Mouse (Mus musculus) right cerebral cortex, postnatal 14 days (tissue): ENCODE data around the gene Metap1.
A peak's percentile ranks its signal among the peaks of the same experiment; 100 is the strongest.

Experiments
- DNase-seq: peaks from one replicate; pipeline ENCODE4 v3.0.0; 2022

Gene Metap1

DNA sequence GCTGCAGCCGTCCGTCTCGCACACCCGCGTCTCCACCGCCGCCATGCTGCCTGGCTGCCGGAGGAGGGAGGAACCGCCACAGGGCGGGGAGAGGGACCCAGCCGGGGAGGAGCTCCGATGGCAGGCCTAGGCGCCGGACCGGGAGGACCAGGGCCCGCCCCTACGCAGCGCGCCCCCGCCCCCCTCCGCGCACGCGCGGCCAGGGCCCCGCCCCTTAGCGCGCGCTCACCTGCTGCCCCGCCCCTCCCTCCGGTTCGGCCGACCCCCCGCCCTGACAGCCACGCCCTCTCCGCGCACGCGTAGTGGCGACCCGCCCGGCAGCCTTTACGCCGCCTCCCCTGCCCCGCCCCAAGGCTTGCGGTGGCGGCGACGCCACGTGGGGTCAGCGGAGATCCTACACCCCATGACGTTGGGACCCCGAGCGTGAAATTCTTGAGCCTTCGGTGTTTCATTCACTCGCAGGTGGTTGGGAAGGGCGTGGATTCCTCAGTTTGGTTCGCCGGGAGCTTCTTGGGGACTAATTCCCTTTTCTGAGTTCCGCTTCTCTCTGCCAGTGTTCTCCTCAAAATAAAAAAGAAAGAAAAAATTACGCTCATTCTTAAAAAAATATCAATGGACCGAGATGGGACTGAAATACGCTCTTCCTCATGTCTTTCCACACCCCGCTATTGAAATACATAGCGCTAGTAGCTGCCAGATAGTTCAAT, at the start of gene Metap1:
Metap1 (minus strand) TSS at position 189 of the 707 bp plus-strand sequence.
- peak; percentile 95 for DNase-seq

DNA sequence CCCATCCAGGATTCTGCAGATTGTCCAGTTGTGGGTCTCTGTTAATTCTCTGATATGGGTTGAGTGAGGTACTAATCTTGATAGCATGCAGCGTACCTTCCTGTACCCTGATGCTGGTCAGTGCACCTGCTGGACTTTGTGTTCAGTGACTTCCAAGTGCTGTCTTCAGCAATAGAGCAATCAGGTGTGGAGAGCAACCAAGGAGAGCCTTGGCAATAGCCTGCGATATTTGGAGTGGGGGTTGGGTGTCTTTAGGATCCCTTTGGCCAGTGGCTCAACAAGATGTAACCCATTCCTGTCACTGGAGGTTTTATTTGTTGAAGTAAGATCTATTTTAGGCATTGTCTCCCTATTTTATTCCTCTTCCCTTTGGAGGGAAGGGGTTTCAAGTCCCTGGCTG, 46.7 kb upstream of the Metap1 start:
- no peak for DNase-seq

DNA sequence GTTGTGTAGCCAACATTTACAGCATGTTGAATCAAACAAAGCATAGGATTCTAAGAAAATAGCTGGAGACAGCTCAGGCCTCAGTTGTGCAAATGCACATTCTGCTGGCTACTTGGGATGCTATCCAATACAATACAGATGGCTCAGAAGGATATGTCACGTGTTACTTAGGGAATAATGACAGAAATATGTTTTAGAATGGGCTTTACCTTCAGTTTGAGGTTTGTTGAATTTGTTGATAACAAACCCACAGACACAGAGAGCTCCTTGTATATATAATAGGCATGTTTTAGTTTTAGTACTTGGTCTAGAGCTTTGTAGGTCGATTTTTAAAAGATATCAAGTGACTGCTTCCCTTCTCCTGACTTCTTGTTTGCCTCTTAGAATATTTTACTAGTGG, 43.4 kb upstream of the Metap1 start:
- DNase-seq = no peak

DNA sequence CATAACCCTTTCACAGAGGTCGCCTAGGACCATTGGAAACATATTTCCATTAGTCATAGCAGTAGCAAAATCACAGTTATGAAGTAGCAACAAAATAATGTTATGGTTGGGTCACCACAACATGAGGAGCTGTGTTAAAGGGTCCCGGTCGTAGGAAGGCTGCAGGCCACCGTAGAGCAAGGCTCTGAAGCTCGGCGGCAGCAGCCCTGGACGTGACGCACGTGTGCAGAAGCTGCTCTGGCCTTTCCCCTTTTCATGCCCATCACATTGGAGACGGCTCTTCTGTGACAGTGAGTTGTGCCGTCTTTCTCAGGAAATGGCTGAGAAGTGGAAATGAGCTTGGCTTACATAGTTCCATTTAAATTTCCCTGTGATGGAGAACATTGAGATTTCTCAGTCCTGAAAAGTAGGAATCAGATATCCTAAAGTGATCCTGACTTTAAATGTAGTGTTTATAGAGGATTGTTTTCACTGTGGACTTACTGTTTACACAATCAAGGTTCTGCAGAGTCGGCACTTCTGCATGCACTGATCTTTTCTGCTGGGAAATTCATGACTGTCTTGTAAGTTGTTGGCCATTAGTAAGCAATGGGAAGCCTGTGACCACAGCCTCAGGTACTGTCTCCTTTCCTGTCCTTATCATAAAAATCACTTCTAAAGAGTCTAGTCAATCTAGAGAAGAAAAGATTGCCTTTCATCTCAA, 42.3 kb upstream of the Metap1 start:
- no peak for DNase-seq

DNA sequence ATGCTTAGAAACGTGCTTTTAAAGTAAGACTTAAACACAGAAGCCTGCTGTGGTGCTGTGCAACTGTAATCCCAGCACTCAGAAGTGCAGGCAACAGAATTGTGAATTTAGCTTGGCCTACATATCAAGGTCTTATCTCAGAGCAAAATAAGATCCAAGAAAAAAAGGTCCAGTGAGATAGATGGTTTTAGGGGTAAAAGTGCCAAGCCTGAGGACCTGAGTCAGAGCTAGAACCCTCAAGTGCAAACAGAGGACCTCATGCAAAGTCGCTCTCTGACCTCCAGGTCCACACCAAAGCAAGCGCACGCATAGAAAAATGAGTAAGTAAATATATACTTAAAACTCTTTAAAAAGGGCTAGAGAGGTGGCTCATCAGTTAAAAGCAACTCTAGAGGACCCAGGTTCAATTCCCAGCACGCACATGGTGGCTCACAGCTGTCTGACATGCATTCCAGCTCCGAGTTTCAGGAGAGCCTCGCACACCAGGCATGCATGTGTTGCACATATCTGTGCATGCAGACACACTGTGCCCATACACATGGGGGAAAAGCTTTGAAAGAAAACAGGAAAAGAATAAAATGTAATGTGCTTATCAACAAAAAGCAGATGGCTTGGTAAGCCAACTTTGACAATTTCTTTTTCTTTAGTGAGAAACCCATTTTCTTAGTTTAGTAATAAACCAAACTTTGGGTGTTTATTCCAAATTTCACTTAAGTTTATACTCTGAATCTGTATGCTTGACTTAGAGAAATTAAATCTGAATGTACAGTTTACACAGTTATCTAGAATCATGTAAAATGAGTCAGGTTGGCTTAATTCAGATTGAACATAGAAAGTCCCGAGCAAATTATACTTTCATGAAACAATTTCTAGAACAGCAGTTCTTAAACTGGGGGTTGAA, 41.5 kb upstream of the Metap1 start:
- DNase-seq = no peak

DNA sequence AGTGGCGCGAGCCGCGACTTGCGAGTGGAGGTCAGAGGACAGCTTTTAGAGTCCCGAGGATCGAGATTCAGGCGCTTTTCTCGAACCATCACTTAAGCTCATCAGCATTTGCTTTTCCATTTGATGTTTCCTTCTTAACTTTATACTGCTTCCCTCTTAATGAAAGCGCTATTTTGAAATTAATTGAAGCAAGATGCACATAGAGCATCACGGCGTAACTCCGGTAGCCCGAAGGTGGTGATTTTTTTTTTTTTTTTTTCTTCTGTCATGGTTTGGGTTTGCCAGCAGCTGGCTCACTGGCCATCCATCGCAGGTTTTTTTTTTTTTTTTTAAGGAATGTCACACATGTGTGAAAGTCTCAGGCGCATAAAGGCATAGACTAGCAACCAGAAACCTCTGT, 39.0 kb upstream of the Metap1 start:
- no peak for DNase-seq

DNA sequence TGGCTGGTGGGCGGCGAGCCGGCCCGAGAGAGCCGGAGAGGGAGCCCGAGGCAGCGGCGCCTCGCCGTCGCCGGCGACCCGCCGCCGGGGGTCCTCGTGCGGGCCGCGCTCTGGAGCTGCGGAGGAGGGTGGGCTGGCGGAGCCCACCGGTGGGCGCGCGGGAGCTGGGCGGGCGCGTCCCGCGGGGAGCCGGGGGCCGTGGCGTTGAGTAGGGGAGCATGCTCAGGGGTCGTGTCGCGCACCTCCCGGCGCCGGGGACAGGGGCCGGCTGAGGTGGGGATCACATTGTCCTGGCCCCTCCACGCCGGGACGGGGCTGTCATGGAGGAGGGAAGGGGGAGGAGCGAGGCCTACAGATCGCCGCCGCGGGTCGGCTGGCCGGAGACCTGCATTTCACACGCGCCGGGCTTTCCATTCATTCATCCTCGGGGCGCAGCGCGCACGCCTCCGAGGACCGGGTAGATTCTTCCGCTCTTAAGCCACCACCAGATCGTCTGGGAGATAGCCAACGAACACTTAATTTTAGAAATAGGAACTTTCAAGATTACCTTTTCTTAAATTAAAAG, 38.4 kb upstream of the Metap1 start:
- peak; percentile 55 for DNase-seq

DNA sequence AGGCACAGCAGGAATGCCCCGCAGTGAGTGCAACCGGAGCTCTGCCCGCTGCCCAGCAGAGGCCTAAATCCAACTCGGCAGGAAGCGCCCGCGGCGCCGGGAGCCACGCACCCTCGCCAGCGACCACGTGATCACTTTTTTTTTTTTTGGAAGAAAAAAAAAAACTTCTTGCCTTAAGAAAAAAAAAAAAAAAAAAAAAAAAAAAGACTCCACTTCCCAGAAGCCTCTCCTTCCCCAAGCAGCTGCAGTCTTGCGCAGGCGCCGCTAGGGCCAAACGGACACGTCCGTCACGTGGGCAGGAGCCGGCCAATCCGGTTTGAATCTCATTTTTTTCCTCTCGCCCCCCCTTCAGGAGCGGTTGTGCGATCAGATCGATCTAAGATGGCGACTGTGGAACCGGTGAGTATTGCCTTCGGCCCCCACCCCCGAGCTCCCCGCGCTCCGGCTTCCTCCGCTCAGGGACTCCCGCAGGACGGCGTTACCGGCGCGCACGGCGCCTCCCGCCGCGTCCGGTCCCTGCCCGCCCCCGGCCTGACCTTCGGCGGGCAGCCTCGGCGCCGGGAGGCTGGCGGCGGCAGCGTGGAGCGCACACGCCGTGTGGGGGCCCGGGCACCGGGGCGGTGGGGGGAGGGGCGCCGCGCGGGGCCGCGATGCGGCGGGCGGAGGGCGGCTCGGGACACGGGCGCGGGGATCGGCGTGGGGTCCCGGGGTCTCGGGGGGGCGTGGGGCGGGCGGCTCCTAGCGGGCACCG, 37.8 kb upstream of the Metap1 start:
- peak; percentile 95 for DNase-seq

DNA sequence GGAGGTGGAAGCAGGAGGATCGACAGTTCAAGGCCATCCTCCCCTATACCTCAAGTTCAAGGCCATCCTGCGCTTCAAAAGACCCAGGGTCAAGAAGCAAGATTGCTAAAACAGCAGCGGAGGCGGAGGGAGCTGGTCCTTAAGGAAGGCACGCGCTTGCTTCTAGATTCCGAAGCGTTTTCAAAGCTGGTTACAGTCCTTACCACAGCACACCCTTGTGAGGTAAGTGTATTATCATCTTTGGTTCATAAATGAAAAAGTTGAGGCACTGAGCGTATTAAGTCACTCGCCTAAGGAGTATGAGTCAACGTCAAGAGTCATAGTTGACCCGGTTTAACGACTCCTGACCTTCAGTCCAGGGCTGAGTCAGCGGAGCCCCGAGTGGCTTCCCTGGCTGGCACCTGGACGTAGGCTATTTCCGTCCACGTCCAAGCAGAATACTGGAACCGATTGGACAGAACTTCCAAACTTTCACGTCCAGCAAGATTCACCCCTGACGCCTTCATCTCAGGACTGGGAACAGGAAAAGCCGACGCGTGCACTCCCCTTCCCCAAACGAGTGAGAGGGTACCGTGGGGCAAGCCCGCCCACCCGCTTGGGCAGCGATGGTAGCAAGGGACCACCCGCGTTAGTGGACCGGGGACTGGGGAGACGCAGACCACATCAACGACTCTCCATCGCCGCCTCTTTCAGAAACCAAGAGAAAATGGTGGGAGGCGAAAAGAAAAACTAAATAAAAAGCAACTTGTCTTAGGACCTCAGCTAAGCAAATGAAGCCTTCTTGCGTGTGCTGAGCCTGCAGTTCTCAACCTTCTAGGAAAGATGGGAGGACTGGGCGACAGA, 37.0 kb upstream of the Metap1 start, which contains the start of gene Eif4e:
Eif4e (plus strand) TSS at position 107 of the 843 bp plus-strand sequence.
- DNase-seq = peak; percentile 28

DNA sequence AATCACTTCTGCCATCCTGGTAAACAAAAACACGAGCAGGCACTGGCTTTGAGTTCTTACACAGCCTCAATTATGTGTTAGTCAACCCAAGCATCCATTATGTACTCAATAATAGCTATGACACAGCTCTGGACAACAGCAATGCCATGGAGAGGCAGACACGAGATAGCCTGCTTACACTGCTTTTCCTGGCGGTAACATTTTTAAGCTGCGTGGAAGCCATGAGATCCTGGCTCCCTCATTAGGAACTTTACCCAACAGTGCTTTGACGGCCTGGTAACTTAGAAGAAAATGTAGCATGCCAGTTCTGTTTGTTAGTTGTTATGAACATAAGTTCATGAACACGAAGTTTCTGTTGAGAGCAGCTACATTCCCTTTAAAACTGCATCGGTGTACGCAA, 36.2 kb upstream of the Metap1 start:
- DNase-seq = no peak

DNA sequence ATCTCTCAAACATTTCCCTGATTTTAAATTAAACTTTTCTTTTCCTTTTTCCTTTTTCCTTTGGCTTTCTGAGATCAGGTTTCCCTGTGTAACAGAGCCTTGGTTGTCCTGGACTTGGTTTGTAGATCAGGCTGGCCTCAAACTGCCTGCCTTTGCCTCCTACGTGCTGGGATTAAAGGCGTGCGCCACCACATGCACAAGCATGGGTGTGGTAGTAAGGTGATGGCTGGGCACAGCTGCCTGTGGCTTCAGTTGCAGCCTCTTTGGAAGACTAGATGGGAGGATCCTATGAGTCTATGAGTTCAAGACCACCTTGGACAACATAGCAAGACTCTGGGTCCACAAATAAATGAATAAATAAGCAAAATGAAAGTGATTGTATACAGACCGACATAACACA, 34.6 kb upstream of the Metap1 start:
- DNase-seq = no peak

DNA sequence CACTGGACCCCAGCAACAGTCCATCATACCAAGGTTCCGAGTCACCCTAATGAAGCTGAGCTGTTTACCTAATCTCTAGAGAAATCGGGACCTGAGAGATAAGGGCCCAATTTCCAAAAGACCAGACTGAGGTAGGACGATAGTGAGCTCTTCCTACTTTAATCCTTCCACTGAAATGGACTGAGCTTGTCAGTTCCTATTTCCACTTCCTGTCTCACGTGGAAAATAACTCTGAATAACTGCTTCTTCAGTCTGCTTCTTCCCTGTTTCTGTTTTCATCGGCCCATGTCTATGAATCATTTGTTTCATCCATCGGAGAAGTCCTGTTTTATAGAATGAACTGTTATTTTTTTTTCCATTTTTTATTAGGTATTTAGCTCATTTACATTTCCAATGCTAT, 29.9 kb upstream of the Metap1 start:
- no peak for DNase-seq

DNA sequence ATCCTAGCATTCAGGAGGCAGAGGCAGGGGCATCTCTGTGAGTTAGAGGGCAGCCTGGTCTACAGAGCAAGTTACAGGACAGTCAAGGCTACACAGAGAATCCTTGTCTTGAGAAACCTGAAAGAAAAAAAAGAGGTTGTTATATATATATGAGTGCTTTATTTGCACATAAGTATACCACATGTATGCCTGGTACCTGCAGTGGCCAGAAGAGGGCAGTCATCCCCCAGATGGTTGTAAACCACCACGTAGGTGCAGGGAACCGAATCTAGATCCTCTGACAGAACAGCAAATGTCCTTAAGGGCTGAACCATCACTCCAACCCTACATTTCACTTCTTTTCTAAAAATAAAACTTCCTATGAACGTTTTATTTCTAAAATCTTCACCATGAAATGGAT, 28.6 kb upstream of the Metap1 start:
- no peak for DNase-seq

DNA sequence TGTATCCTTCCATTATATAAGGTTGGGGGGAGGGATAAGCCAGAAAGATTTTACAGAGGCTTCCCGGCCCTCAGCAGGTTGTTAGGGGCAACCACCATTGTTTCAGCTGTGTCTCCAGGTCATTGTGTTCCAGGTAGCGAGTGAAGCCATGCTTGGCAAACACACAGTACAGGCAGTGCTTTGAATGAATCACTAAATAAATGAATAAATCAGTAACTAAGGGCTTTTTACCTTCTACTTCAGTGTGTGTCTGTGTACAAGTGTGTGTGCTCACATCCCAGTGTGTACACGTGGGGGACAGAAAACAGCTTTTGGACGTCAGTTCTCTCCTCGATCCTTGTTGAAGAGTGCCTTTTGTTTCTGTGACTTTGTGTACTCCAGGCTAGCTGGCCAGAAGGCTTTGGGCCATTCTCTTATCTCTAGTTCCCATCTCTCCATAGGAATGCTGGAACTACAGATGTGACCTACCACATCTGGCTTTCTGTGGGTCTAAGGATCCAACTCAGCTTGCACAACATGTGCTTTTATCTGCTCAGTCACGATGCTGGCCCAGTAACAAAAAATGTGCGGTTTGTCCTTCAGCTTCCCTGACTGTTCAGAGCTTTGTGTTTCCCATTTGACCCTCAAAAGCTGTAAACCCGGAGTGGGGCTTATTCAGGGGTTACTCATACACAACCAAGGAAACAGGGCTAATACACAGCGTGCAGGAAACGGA, 26.5 kb upstream of the Metap1 start:
- DNase-seq = no peak

DNA sequence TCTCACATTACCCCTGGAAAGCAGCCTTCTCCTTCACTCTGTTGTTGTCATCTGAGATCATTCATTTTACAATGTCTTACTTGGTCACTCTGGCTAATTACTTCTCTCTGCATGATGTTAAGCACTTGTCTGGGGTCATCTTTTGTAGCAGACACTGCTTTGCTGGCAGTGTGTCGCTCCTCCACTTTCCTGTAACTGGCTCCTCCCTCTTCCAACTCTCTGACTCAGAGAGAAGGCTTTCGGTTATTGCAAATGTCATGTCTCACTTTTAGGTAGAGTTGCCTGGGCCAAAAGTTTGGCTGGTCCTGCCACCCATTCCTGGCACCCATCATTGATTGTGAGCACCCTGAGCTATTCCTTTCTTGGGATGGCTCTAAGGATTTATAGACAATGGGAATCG, 25.4 kb upstream of the Metap1 start:
- DNase-seq = no peak

DNA sequence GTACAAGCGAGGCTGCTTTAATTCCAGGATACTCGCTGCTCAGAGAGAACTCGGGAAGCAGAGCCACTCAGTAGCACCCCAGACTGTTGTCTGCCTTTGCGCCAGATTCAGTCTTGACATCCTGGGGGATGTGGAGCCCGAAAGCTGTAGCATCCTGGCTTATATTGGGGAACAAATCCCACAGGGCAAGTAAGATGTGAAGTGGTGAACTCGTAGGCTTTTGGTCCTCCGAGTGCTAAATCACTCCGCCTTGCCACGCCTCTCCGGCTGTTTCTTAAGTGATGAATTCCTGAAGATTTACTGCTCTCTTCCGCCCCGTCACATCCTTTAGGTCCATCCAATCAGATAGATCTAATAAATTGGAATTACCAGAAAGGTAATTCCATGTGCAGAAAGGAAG, 23.9 kb upstream of the Metap1 start:
- DNase-seq = no peak

DNA sequence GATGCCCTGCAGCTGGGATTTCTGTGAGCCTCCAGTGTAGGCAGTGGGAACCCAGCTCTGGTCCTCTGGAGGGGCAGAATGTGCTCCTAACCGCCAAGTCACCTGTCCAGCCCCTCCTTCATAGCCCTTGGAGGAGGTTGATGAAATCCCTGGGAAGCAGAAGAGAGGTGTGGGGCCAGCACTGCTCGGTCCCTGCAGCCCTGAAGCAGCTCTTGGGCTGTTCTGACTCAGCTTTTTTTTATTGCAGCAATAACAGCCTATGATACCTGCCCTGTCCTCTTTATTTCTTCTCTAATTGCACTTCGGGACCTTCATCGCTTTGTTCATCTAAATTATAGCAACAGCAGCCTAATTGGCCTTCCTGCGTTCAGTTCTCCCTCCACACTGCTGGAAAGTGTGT, 21.2 kb upstream of the Metap1 start:
- no peak for DNase-seq

DNA sequence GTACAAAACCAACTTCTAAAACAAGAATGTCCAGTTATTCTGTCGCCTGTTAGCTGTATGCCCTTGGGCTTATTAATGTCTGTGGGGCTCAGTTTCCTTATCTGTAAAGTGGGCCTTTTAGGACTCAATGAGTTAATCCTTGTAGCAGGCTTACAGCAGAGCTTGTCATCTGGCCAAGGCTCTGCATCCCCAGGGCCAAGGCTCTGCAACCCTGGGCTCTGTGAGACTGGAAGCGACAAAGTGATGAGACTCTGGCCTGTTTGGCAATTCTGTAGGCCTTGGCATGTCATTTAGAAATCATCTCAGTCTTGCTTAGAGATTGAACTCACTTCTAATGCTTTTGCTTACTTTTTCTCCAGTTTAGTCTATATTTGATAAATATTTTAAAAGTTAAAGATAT, 20.3 kb upstream of the Metap1 start:
- no peak for DNase-seq

DNA sequence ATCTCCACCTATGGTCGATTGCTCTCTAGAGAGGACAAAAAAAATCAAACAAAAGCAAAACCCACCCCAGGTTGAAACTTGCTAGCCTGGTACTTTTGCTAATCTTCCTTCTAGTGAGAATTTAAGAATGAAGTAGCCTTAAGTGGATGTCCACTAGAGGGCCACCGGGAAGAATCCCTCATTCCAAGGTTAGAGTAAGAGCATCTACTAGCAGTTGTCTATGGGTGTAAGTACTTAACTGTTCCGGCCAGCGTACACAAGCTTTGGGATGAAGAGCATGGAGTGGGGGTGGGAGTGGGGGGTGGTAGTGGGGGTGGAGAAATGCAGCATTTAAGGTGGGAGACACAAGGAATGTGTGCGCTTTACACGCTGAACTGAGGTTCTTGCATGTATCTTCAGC, 17.4 kb upstream of the Metap1 start:
- DNase-seq = peak; percentile 28

DNA sequence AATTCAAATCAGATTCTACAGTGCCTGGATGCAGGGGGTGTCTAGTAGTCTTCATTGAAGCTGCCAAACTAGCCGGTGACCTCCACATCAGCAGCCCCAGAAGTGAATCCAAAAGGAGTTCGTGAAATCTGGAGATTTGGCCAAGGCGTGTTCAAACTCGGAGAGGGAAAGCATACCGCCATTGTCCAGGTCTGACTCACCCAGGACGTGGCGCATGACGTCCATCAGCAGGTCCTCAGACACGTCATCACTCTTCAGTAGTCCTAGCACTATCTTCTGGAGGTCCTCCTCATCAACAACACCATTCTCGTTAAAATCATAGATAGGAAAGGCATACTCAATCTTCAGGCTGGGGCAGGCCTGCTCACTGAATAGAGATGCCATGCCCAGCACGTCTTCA, 14.4 kb upstream of the Metap1 start:
- DNase-seq = no peak
